ENCODE assay signal across 15 mouse cellular contexts in genomic region chr19:5975676-5976075, GRCm38 (mm10). TPM values are rescaled to one million over a fixed set of nuclear protein-coding genes. Genes with fewer than 3 reads are reported as not detected.
DNase-seq lines count a peak whose midpoint lies in the region; ATAC-seq lines count a peak whose summit lies in the region.
"Had no signal": no experiment of that assay in that cellular context is flagged by ENCODE, and none has a peak within 500 bp of the region (broad histone marks: within the 10 kb centered on the region; RNA-seq: fewer than 3 reads in every experiment).

No protein-coding gene starts in this region.

- no peaks in the 10 kb centered on the region for H3K27me3 ChIP-seq in midbrain, embryonic 16.5 days (ENCODE audit: control insufficient read depth, insufficient read depth, low read depth, low read length)
- H3K27me3 ChIP-seq in midbrain, embryonic 15.5 days (replicated peaks) = no peaks in the 10 kb centered on the region
- H3K27me3 ChIP-seq: liver, embryonic 13.5 days had no signal

- DNase-seq in frontal cortex, postnatal 14 days (ENCODE audit: low spot score in 2 of 2) = peak; percentile 19 to 39
- no peak for DNase-seq in frontal cortex, postnatal 25 days (ENCODE audit: low spot score in 2 of 2)
- DNase-seq in cerebellum, postnatal 14 days = peak; percentile 89
- DNase-seq in layer of hippocampus, adult 9-10 months (ENCODE audit: low spot score) = peak; percentile 9
- no peak for DNase-seq in urinary bladder, postnatal 25 days (ENCODE audit: low spot score)
- no peak for DNase-seq in thymus, postnatal 25 days
- DNase-seq: adrenal gland, postnatal 14 days; gastrocnemius, postnatal 25 days; liver, embryonic 13.5 days had no signal

- peak; percentile 68; the same call in 1 of the 2 replicates for ATAC-seq in midbrain, embryonic 16.5 days
- no peak for ATAC-seq in midbrain, embryonic 15.5 days (replicated peaks)
- ATAC-seq: inflammation-experienced regulatory T-cells, adult 6 months had no signal

- H3K4me2 ChIP-seq in midbrain, embryonic 16.5 days (ENCODE audit: low read length) = no peak overlapping the region
- no peak overlapping the region for H3K4me2 ChIP-seq in midbrain, embryonic 15.5 days
- H3K4me2 ChIP-seq: liver, embryonic 13.5 days had no signal

- WGBS in midbrain, embryonic 16.5 days = 66% methylated on average over 4 of the region's 4 CpGs
- WGBS in midbrain, embryonic 15.5 days = 77% methylated on average over 4 of the region's 4 CpGs

- no peaks in the 10 kb centered on the region for H3K9me3 ChIP-seq in midbrain, embryonic 16.5 days (replicated peaks; ENCODE audit: control insufficient read depth, low read length, poor library complexity, severe bottlenecking)
- no peaks in the 10 kb centered on the region for H3K9me3 ChIP-seq in midbrain, embryonic 15.5 days
- H3K9me3 ChIP-seq: liver, embryonic 13.5 days had no signal

- no peaks in the 10 kb centered on the region for H3K36me3 ChIP-seq in midbrain, embryonic 16.5 days (ENCODE audit: control insufficient read depth, insufficient read depth, low read length)
- H3K36me3 ChIP-seq in midbrain, embryonic 15.5 days (replicated peaks) = no peaks in the 10 kb centered on the region
- H3K36me3 ChIP-seq: liver, embryonic 13.5 days had no signal

- H3K9ac ChIP-seq in midbrain, embryonic 16.5 days (ENCODE audit: low read depth, low read length) = no peak overlapping the region
- H3K9ac ChIP-seq in midbrain, embryonic 15.5 days = no peak overlapping the region
- H3K9ac ChIP-seq: liver, embryonic 13.5 days had no signal

- H3K27ac ChIP-seq in midbrain, embryonic 16.5 days (ENCODE audit: low read length) = no peak overlapping the region
- no peak overlapping the region for H3K27ac ChIP-seq in midbrain, embryonic 15.5 days
- H3K27ac ChIP-seq: liver, embryonic 13.5 days had no signal

- no peak overlapping the region for H3K4me3 ChIP-seq in midbrain, embryonic 16.5 days (ENCODE audit: low read depth, low read length)
- H3K4me3 ChIP-seq in midbrain, embryonic 15.5 days = no peak overlapping the region
- H3K4me3 ChIP-seq: liver, embryonic 13.5 days had no signal

- H3K4me1 ChIP-seq in midbrain, embryonic 16.5 days (ENCODE audit: control insufficient read depth, insufficient read depth, low read length) = no peaks in the 10 kb centered on the region
- H3K4me1 ChIP-seq in midbrain, embryonic 15.5 days = no peaks in the 10 kb centered on the region

RNA-seq across cellular contexts. Expression of gene Slc22a20, which starts 10.3 kb away (rescaled TPM):
- not detected in 2 replicates for polyA plus RNA-seq in midbrain, embryonic 16.5 days (2015; fragmentation: Nextera tagmentation; extraction: Ambion mirVana)
- not detected in 2 replicates for polyA plus RNA-seq in midbrain, embryonic 15.5 days (2015; fragmentation: Nextera tagmentation; extraction: Ambion mirVana)
- polyA plus RNA-seq: heart, embryonic 14.5 days; inflammation-experienced regulatory T-cells, adult 6 months; large intestine, adult 2 months; liver, embryonic 13.5 days; spleen, adult 2 months had no signal

RNA-seq across cellular contexts. Expression of gene Pola2, which starts 11.7 kb away (rescaled TPM):
- polyA plus RNA-seq in midbrain, embryonic 16.5 days (2015; fragmentation: Nextera tagmentation; extraction: Ambion mirVana) = 19.4 and 22.4 TPM in 2 replicates
- polyA plus RNA-seq in midbrain, embryonic 15.5 days (2015; fragmentation: Nextera tagmentation; extraction: Ambion mirVana) = 25.3 and 25.4 TPM in 2 replicates

RNA-seq across cellular contexts. Expression of gene Capn1, which starts 40.0 kb away (rescaled TPM):
- polyA plus RNA-seq in midbrain, embryonic 16.5 days (2015; fragmentation: Nextera tagmentation; extraction: Ambion mirVana) = 3.0 and 3.2 TPM in 2 replicates
- 2.9 and 3.3 TPM in 2 replicates for polyA plus RNA-seq in midbrain, embryonic 15.5 days (2015; fragmentation: Nextera tagmentation; extraction: Ambion mirVana)

RNA-seq across cellular contexts. Expression of gene Cdc42ep2, which starts 51.1 kb away (rescaled TPM):
- 16.0 and 20.4 TPM in 2 replicates for polyA plus RNA-seq in midbrain, embryonic 16.5 days (2015; fragmentation: Nextera tagmentation; extraction: Ambion mirVana)
- polyA plus RNA-seq in midbrain, embryonic 15.5 days (2015; fragmentation: Nextera tagmentation; extraction: Ambion mirVana) = 16.3 and 16.7 TPM in 2 replicates

Comparison
In these comparisons a context has a peak if more than half of its experiments do, and no peak if none do; other contexts are left out.
1. DNase-seq: peak in frontal cortex, postnatal 14 days (2 of 2), cerebellum, postnatal 14 days (2 of 2) and layer of hippocampus, adult 9-10 months (single experiment); none in frontal cortex, postnatal 25 days (0 of 2), urinary bladder, postnatal 25 days (single experiment) and thymus, postnatal 25 days (single experiment).